Mouse (Mus musculus) macrophage (primary cell): Measurements from ENCODE around the gene Rasl10a. TPM values are rescaled to one million over a fixed set of nuclear protein-coding genes. Genes with fewer than 3 reads are reported as not detected.

ENCODE experiments used
- H3K27ac ChIP-seq: fragments of 350-480 bp; formaldehyde crosslinking; 2 replicates; pipeline ENCODE4 v1.9.0; 2021
- H3K36me3 ChIP-seq: fragments of 350-480 bp; formaldehyde crosslinking; 2 replicates; pipeline ENCODE4 v1.9.0; 2021; ENCODE audit errors: inconsistent target
- H3K4me3 ChIP-seq: fragments of 350-480 bp; formaldehyde crosslinking; 2 replicates; pipeline ENCODE4 v1.9.0; 2021; ENCODE audit errors: inconsistent target
- H3K79me2 ChIP-seq: fragments of 350-480 bp; formaldehyde crosslinking; 2 replicates; pipeline ENCODE4 v1.9.0; 2021; ENCODE audit errors: inconsistent target
- WGBS: methylation state at CpG from one replicate; pipeline ENCODE4 v1.1.7; 2026; ENCODE audit warnings: inconsistent platforms; ENCODE audit not compliant: missing documents; 5-methylcytosine and 5-hydroxymethylcytosine counted together
- polyA plus RNA-seq: library from polyadenylated mRNA; stranded (reverse); fragments of 250-400 nt; gene quantifications from 3 replicates; pipeline ENCODE4 v1.2.4, GENCODE M21; 2018; ENCODE audit warnings: inconsistent platforms

The Rasl10a gene
- polyA plus RNA-seq, 1 experiment from 2014 or later = not detected

DNA sequence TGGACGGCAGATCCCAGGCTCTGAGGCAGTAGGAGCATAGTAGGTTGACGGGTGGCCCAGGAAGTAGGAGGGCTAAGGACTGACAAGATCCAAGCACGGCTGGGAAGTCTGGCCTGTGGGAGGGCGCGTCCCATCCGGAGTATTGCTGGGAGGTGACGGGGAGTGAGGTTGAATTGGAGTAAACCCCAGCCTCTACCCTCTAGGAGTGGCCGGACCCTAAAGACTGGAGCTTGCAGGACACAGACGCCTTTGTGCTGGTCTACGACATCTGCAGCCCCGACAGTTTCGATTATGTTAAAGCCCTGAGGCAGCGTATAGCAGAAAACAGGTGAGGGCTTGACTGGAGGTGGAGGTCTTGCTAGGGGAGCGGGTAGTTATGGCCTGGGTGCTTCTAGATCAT, 1.3 kb downstream of the Rasl10a start:
- H3K4me3 ChIP-seq = no peak overlapping the region
- H3K27ac ChIP-seq = no peak overlapping the region
- 46% methylated on average over 13 of the region's 14 CpGs for WGBS
- H3K36me3 ChIP-seq = no peaks in the 10 kb centered on the region
- H3K79me2 ChIP-seq = peaks cover 8% of the 10 kb centered on the region; the same call in 1 of the 2 replicates

DNA sequence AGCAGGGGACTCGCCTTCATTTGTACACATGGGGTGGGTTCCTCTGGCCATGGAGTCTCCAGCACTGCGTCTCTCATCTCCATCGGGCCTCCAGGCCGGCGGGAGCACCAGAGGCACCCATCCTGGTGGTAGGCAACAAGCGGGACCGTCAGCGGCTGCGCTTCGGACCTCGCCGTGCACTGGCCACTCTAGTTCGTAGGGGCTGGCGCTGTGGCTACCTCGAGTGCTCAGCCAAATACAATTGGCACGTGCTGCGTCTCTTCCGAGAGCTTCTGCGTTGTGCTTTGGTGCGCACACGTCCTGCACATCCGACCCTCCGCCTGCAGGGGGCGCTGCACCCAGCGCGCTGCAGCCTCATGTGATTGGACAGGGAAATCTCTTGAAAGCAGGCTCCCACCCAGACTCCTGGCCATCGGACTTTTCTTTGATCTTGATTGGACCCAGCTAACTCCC, 1.8 kb downstream of the Rasl10a start:
- WGBS = 28% methylated on average over 27 of the region's 27 CpGs
- Histone ChIP-seq H3K4me3 (no peak overlapping the region), H3K36me3 (no peaks in the 10 kb centered on the region), H3K79me2 (peaks cover 13% of the 10 kb centered on the region; the same call in 1 of the 2 replicates), H3K27ac (no peak overlapping the region)

DNA sequence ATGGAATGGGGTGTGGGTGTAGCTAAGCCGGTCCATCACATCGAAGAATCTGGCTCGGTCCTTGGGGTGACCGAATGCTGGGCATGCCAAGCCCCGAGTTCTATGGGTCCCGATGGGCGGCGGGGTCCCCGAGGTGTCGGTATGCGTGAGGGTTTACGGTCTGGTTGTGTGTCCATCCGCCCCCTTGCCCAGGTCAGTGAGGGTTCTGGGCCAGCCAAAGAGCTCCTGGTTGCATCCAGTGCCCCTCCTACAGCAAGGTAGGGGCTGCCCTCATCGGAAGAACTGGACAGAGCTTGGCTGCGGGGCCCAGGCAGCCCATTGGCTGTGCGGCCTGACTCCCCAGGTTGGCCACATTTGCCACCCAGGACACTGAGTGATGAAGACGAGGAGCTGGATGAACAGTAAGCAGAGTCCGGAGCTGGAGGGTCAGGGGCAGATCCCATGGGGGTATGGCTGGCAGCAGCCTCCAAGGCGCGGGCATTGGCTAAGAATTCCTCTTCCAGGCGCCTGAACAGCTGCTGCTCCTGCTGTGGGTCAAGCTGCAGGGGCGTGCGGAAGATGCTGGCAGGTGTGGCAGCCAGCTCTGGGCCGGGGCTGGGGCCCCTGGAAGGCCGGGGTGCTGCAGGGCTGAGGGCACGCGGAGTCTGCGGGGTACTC, 3.0 kb downstream of the Rasl10a start:
- Histone ChIP-seq H3K36me3 (no peaks in the 10 kb centered on the region), H3K27ac (no peak overlapping the region), H3K4me3 (no peak overlapping the region), H3K79me2 (peaks cover 14% of the 10 kb centered on the region; the same call in 1 of the 2 replicates)
- 80% methylated on average over 25 of the region's 28 CpGs for WGBS

DNA sequence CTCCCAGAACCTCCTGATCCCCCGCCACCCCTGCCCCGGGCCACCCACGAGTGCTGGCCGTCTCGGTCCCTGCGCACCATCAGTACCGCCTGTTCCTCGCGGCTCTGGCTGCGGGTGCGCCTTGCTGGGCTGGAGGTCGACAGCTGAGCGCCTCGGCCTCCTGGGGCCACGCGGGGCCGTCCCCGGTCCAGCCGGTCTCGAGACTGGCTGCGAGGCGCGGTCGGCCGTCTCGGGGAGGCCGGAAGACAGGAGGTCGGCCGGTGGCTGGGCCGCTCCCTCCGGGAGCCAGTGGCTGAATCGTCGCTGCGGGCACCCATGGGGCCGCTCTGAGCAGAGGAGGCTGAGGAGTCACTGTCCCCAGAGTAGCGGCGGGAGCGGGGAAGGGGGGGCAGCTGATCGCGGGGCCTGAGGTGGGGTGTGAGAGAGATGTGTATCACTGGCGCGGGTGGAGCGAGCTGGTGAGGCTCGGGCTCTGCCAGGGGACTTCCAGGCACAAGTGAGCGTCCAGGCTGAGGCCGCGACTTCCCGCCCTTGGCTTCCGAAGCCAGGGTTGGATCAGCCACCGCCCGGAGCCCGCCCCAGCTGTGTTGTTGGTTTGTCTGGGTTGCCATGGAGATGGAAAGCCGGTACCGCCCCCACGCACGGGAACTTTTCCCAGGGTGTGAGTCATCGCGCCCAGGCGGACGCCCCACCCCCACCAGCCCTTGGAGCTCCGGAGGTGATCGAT, 3.6 kb downstream of the Rasl10a start:
- Histone ChIP-seq H3K4me3 (no peak overlapping the region), H3K36me3 (no peaks in the 10 kb centered on the region), H3K79me2 (peaks cover 14% of the 10 kb centered on the region; the same call in 1 of the 2 replicates), H3K27ac (no peak overlapping the region)
- 7% methylated on average over 62 of the region's 62 CpGs for WGBS

DNA sequence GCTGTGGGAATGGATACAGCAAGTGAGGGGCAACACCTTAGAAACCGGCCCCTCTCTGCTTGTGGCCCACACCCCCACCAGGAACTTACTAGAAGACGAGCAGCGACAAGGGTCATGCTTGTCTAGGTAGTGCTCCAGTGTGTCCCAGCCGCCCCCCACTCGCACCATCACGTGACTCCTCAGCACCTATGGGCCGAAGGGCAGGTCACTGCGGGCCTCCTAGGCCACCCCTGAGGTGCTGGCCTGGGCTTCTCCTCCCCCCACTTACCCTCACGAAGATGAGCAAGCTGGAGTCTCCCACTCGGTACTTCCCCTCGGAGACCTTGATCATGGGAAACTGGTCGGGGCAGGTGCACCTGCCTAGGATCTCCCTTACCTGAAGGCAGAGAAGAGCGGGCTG, 4.4 kb downstream of the Rasl10a start:
- 38% methylated on average over 13 of the region's 13 CpGs for WGBS
- Histone ChIP-seq H3K36me3 (no peaks in the 10 kb centered on the region), H3K79me2 (peaks cover 14% of the 10 kb centered on the region; the same call in 1 of the 2 replicates), H3K27ac (no peak overlapping the region), H3K4me3 (no peak overlapping the region)

DNA sequence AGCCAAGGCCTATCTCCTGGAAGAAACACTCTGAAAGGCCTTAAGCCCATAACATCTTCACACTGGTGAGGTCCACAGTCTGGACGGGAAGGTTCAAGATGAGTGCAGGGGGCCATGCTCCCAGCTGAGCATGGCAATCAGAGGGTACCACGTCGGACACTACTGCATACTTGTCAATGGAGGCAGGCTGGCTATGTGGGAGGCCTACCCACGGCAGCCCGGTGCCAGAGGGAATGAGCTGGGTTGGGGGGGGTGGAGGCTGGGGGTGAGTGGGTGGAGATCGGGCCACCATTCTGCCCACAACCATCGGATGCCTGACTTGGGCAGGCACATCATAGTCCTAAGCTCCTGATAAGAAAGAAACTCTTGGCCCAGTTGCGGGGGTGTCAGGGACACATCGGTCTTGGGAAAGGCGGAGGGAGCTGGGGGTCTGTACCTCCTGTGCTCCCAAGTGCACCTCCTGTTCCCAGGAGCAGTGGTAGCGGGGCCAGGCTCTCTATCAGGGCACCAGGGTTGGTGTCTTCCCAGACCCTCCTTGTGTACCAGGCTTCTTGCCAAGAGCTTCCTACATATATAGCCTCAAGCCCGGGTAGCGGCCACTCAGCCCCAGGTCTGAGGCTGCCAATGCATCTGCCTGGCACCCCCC, 5.1 kb downstream of the Rasl10a start:
- H3K4me3 ChIP-seq = no peak overlapping the region
- WGBS = 83% methylated on average over 12 of the region's 13 CpGs
- no peak overlapping the region for H3K27ac ChIP-seq
- H3K36me3 ChIP-seq = no peaks in the 10 kb centered on the region
- peaks cover 14% of the 10 kb centered on the region; the same call in 1 of the 2 replicates for H3K79me2 ChIP-seq

DNA sequence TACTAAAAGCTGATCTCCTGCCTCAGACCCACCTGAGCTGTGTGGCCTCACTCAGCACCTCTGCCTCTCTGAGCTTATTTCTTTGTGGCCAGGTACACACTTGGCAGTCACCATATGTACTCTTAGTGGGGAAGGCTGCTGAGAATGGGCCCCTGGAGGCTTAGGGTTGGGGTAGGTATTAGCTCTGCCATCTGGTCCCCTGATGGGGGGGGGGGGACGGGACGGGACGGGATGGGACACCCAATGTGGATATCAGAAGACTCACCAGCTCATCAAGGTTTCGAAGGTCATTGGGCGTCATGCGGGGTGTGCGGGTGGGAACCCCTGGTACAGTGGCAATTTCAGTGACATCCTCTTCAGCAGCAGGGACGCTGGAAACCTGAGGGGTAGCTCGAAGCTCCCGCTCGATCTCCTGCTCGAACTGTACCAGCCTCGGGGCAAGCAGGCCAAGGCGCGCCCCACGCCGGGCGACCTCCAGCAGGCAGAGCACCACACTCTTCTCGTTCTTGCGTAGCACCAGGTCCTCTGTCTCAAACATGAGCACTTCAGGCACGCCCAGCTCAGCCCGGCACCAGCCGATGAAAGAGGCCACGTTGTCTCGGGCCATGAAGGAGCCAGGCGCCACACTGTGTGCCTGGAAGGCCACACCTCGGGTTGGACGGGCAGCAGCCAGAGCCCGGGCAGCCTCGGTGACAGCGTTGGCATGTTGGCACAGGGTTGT, 5.8 kb downstream of the Rasl10a start:
- Histone ChIP-seq H3K36me3 (0 out of 2 replicates have a peak, but pooled peaks cover 5% of the 10 kb centered on the region), H3K79me2 (peaks cover 14% of the 10 kb centered on the region; the same call in 1 of the 2 replicates), H3K27ac (no peak overlapping the region), H3K4me3 (no peak overlapping the region; the same call in 1 of the 2 replicates)
- WGBS = 79% methylated on average over 29 of the region's 31 CpGs

DNA sequence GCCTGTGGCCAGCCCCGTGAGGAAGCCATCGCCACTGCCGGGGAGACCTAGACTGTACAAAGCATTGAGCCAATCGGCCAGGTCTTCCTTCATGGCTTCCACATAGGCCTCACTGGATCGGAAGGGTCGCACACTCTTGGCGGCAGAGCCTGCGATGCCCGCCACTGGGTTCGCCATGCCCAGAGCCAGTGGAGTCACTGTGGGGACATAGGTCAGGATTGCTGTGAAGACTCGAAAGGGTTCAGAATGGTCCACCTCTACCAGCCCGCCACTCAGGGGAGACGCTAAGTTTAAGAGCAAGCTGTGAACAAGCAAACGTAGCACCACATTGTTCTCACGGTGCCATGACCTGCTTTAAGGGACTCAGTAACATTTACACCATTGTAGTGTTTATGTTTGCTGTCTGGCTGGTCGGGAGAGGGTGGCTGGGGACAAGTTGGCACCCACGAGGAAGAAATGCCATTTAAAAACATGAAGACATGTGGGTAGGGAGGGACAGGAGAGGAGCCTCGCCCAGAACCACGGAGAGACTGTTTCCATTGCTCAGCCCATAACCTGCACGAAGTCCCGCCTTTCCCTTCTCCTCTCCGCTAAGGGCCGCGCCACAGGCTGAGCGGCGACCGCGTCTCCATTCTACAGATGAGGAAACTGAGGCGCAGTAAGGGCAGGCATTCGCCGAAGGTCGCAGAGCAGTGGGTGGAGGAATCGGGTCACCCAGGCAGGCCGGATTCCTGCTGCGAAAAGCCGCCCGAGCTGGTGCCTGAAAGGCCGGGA, 6.5 kb downstream of the Rasl10a start:
- 27% methylated on average over 34 of the region's 38 CpGs for WGBS
- Histone ChIP-seq H3K27ac (no peak overlapping the region), H3K79me2 (peaks cover 14% of the 10 kb centered on the region; the same call in 1 of the 2 replicates), H3K36me3 (peaks cover 12% of the 10 kb centered on the region; the same call in 1 of the 2 replicates), H3K4me3 (peak overlapping the region; percentile 52)

DNA sequence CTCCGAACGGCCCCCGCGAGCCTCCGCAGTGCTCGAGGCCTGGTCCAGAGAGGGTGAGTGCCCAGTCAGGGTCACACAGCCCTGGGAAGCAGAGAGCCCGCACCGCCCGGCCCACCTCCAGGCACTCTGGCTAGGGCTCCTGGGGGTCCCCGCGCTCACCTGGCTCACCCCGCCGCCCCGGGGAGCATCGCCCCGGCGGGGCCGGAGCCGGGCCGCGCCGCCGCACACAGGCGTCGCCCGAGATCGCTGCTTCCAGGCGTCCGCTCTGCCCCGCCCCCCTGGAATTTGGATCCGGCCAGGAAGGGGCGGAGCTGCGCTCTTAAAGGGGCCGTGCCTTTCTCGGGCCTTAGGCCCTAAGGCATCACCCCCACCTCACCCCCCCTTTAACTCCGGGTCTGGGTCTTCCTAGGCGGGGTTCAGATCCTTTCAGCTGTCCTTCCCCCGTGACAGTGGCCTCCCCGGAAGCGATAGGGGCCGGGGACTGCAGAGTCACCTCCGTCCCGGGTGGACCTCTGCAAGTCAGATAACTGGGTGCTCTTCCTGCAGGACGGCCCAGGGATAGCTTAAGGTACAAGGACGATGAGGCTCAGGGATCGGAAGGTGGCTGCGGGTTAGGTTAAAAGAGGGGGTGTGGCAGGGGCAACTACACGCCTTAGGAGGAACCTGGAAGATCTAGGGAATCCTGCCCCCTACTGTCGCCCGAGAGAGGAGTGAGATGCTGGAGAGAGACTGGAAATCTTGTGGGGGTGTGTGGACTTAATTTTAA, 7.3 kb downstream of the Rasl10a start, which contains the start of gene Gas2l1:
Gene Gas2l1, minus strand, starts transcription at position 272 of the 766 bp plus-strand sequence.
- 2% methylated on average over 48 of the region's 50 CpGs for WGBS
- Histone ChIP-seq H3K79me2 (peaks cover 14% of the 10 kb centered on the region; the same call in 1 of the 2 replicates), H3K27ac (peak within 1 kb of the TSS; percentile 81), H3K4me3 (peak within 1 kb of the TSS; percentile 52), H3K36me3 (peaks cover 18% of the 10 kb centered on the region; the same call in 1 of the 2 replicates)

DNA sequence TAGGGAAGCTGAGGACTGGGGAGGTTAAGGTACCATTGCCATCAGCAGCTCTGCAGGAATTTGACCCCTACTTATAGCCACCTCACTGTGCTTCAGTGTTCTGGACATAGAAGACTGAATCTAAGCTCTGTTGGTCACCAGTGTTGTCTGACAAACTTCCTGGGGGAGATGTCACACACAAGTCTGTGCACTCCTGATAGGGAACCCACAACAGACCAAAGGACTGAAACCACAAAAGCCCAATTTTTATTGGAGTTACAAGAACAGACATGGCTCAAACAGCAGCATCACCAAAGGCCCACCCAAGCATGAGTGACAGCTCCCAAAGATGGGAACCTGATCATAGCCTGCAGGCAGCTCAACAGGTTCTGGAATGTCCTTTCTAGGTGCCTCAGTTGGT, 9.1 kb downstream of the Rasl10a start:
- Histone ChIP-seq H3K4me3 (no peak overlapping the region), H3K79me2 (peaks cover 14% of the 10 kb centered on the region; the same call in 1 of the 2 replicates), H3K36me3 (peaks cover 36% of the 10 kb centered on the region), H3K27ac (no peak overlapping the region)

DNA sequence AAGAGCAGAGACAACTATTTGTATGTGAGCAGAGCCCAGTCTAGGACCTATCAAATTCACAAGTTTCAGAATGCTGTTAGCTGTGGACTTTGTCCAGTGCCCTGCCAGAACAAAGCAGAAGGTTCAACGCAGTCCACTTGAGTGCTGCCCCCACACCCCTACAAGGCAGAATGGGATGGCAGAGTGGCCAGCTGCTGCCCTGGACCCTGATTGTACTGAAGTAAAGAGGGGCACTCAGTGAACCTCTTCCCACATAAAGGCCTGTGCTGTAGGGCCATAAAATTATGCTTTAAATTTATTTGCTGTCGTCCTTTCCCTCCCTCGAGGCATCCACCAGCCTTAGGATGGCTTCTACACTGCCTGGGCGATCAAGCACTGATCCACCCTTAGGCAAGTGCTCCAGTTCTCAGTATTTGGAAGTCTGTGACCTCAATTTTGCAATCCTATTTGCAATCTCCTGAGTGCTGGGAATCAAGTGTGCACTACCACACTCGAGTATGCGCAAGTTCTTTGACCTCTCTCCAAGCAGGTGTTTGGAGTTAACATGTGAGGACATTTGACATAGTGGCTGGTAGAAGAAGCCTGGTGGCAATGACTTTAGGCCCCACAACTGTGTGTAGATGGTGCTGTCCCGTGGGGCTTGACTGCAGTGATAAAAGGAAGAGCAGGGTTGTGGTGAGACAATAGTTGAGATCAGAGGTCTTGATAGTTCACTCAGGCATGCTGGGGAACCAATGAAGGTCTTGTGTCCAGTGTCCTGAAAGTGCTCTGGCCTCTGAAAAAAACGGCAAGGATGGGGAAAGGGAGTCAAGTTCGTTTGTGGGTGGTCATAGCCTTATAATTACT, 10.4 kb downstream of the Rasl10a start:
- WGBS = 84% methylated on average over 9 of the region's 9 CpGs
- Histone ChIP-seq H3K27ac (no peak overlapping the region), H3K4me3 (no peak overlapping the region), H3K36me3 (peaks cover 49% of the 10 kb centered on the region), H3K79me2 (peaks cover 18% of the 10 kb centered on the region; the same call in 1 of the 2 replicates)

DNA sequence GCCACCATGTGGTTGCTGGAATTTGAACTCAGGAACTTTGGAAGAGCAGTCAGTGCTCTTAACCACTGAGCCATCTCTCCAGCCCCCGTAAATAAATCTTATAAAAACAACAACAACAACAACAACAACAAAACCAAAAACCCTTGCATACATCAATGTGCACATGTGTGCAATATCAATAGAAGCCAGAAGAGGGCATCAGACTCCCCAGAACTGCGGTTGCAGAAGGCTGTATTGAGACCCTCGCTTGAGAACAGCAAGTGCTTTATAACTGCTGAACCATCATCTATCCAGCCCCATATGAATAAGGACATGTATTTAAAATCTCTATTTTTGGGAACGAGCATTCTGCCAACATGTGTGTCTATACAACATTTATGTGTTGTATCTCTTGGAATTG, 17.0 kb downstream of the Rasl10a start:
- peaks cover 52% of the 10 kb centered on the region for H3K79me2 ChIP-seq
- H3K4me3 ChIP-seq = no peak overlapping the region
- H3K27ac ChIP-seq = no peak overlapping the region
- H3K36me3 ChIP-seq = peaks cover 63% of the 10 kb centered on the region
- WGBS = 85% methylated on average over 4 of the region's 4 CpGs
